Mouse (Mus musculus) CH12.LX (cell line): ENCODE results near the gene Macrod2.

Experiments used
- CTCF ChIP-seq, 2 experiments: IDR thresholded peaks in 1 of 2; conservative IDR thresholded peaks in 1 of 2; 2 replicates each; pipeline ENCODE4 v1.5.1; 2011 to 2012; ENCODE audit warnings: low read depth in 2 of 2, low read length in 2 of 2, improper control_type of control experiment in 1 of 2, inconsistent platforms in 1 of 2, mild to moderate bottlenecking in 1 of 2, moderate library complexity in 1 of 2
- POLR2AphosphoS2 ChIP-seq: IDR thresholded peaks from 2 replicates; pipeline ENCODE4 v1.6.1; 2011; ENCODE audit warnings: low read depth, low read length, improper control_type of control experiment
- SIN3A ChIP-seq: IDR thresholded peaks from 2 replicates; pipeline ENCODE4 v1.6.1; 2012; ENCODE audit warnings: low read length, improper control_type of control experiment, inconsistent platforms
- USF1 ChIP-seq: IDR thresholded peaks from 2 replicates; pipeline ENCODE4 v1.6.1; 2014; ENCODE audit warnings: low read depth, mild to moderate bottlenecking, inconsistent platforms, low read length, improper control_type of control experiment

GRCm38 (mm10) chr2:141007725-141008124, 612.6 kb downstream of the Macrod2 start:
- TF ChIP-seq POLR2AphosphoS2, result no peak
- no peak for TF ChIP-seq CTCF (conservative IDR thresholded peaks at IDR 0.05 in 1 of 2, IDR thresholded peaks at IDR 0.05 in 1 of 2; ENCODE audit: low read depth in 2 of 2, low read length in 2 of 2)
- TF ChIP-seq USF1, result no peak
- TF ChIP-seq SIN3A, result no peak
